ENCODE assay signal across 8 mouse cellular contexts in the genomic region with DNA sequence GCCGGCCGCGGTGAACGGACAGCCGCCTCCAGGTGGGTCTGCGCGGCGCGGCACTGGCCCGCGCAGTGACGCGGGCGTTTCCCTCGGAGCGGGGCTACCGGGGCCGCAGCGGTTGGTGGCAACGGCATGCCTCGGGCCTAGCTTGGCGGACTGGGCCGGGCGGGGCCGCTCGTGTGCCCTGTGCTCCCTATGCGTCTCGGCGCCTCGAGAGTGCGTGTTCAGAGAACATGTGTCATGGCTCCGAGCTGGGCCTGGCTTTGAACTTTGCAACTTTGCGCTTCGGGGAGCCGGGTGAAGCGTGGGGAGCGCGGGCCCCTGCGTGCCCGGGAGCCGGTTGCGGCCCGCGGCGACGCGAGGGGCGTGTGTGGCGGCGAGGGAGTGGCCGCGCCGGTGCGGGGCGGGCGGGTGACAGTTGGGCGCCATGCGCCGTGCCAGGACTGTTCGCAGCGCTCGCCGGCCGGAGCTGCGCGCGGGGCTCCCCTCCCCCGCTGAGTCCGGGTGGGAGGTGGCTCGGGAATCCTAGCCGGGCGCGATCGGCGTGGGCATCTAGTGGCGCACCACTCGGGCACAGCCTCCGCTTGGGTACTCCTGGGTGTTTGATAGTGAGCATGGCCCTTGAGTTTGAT. TPM values are rescaled to one million over a fixed set of nuclear protein-coding genes. Genes with fewer than 3 reads are reported as not detected.
DNase-seq lines count a peak whose midpoint lies in the region; ATAC-seq and TF ChIP-seq lines count a peak whose summit lies in the region.

No protein-coding gene starts in this region.

- peak overlapping the region; percentile 90 for H3K27ac ChIP-seq in hindbrain, embryonic 14.5 days
- peak overlapping the region; percentile 85 for H3K27ac ChIP-seq in left cerebral cortex, adult 2 months
- peak overlapping the region; percentile 78 for H3K27ac ChIP-seq in macrophage

- H3K9me3 ChIP-seq in hindbrain, embryonic 14.5 days (ENCODE audit: control insufficient read depth, low read length) = no peaks in the 10 kb centered on the region

- no peaks in the 10 kb centered on the region for H3K36me3 ChIP-seq in hindbrain, embryonic 14.5 days (replicated peaks; ENCODE audit: control insufficient read depth, insufficient read depth)
- H3K36me3 ChIP-seq in macrophage (ENCODE audit: inconsistent target) = no peaks in the 10 kb centered on the region

- peaks cover 31% of the 10 kb centered on the region for H3K4me1 ChIP-seq in hindbrain, embryonic 14.5 days (replicated peaks; ENCODE audit: control insufficient read depth, insufficient read depth, low read length)

- H3K79me2 ChIP-seq in macrophage (ENCODE audit: inconsistent target) = peaks cover 47% of the 10 kb centered on the region

- intact Hi-C loops in left cerebral cortex, adult 2 months (cut with DNase I) = loop anchor here (2.0 to 5.0 kb wide), 4 partner anchors 38 to 293 kb away; no protein-coding TSS in a partner anchor

- no peaks in the 10 kb centered on the region for H3K27me3 ChIP-seq in hindbrain, embryonic 14.5 days (ENCODE audit: control insufficient read depth, insufficient read depth, low read length)

- peak overlapping the region; percentile 98 for H3K4me3 ChIP-seq in hindbrain, embryonic 14.5 days (replicated peaks; ENCODE audit: low read length)
- peak overlapping the region; percentile 93 for H3K4me3 ChIP-seq in left cerebral cortex, adult 2 months
- peak overlapping the region; percentile 67 for H3K4me3 ChIP-seq in macrophage (ENCODE audit: inconsistent target)

- H3K4me2 ChIP-seq in hindbrain, embryonic 14.5 days (replicated peaks) = peak overlapping the region; percentile 84

- peak; percentile 71 for DNase-seq in T-cell, adult 2 months (ENCODE audit: low spot score)
- peak; percentile 77 to 85 for DNase-seq in cerebellum, postnatal 25 days
- DNase-seq in frontal cortex, postnatal 36 days (ENCODE audit: low spot score in 2 of 2) = peak; percentile 63 to 75
- peak; percentile 36 for DNase-seq in hindbrain, embryonic 14.5 days (ENCODE audit: low spot score)
- peak; percentile 74 to 78 for DNase-seq in left cerebral cortex, adult 2 months (ENCODE audit: extremely low spot score in 1 of 2, low spot score in 2 of 2)
- peak; percentile 60 for DNase-seq in retina, embryonic 14.5 days (ENCODE audit: low spot score)
- peak; percentile 65 to 75 for DNase-seq in thymus, postnatal 36 days

- ATAC-seq in hindbrain, embryonic 14.5 days (ENCODE audit: low FRiP score) = peak; percentile 49

- no peak for TF ChIP-seq CTCF in left cerebral cortex, adult 2 months (IDR thresholded peaks at IDR 0.05)

- H3K9ac ChIP-seq in hindbrain, embryonic 14.5 days = peak overlapping the region; percentile 92

- under 1% methylated on average over 78 of the region's 78 CpGs for WGBS in hindbrain, embryonic 14.5 days
- under 1% methylated on average over 78 of the region's 78 CpGs for WGBS in macrophage (ENCODE audit: missing documents)

RNA-seq across cellular contexts. Expression of a gene that starts 0.8 kb away (rescaled TPM):
- polyA plus RNA-seq in hindbrain, embryonic 14.5 days (2014; fragmentation: Nextera tagmentation; extraction: Ambion mirVana) = 19.6 and 21.3 TPM in 2 replicates
- 10 to 100 TPM; 91.9 to 97.7 TPM for total RNA-seq in left cerebral cortex, adult 2 months (2021)
- 100 to 1,000 TPM in 17 of 26 experiments, 10 to 100 TPM in 9; 61.5 to 434 (median 141) TPM for total RNA-seq in macrophage (2018; cell fraction: chromatin; rRNA removed)
- 100 to 1,000 TPM in 7 of 26 experiments, 10 to 100 TPM in 19; 62.3 to 154 (median 85.2) TPM for total RNA-seq in macrophage (2018; cell fraction: cytosol; rRNA removed)
- 100 to 1,000 TPM in 21 of 26 experiments, 10 to 100 TPM in 5; 71.7 to 336 (median 153) TPM for total RNA-seq in macrophage (2018; cell fraction: nucleus; rRNA removed)
- 48.8 to 67.1 TPM (median 59.1 TPM) in 3 replicates for polyA plus RNA-seq in macrophage (2018)

Comparison
In these comparisons a context has a peak if more than half of its experiments do, and no peak if none do; other contexts are left out.
1. Peak in every context shown above with its lines: DNase-seq, ATAC-seq, H3K4me3 ChIP-seq and H3K27ac ChIP-seq.